Mouse (Mus musculus): ENCODE measurements at regions not wholly inside any gene's neighbourhood (a gene's known extent, or its start where the extent isn't known, plus 50 kb on each side); places are given as distances from the start of the nearest gene placed in this dataset.

- TF ChIP-seq NELFE (IDR thresholded peaks at IDR 0.05; ENCODE audit: low read depth, low read length) (no peak), CTCF (conservative IDR thresholded peaks at IDR 0.05 in 1 of 2, IDR thresholded peaks at IDR 0.05 in 1 of 2; ENCODE audit: low read depth in 2 of 2, low read length in 2 of 2) (no peak), POLR2A (IDR thresholded peaks at IDR 0.05; ENCODE audit: low read depth, low read length) (no peak), TCF12 (IDR thresholded peaks at IDR 0.05; ENCODE audit: low read depth, low read length) (no peak)
Measured at GRCm38 (mm10) chr16:85247301-85247700, 73.7 kb upstream of the App start.
